Mouse (Mus musculus) right cerebral cortex, postnatal 4 days (tissue): ENCODE data around the gene Ptprcap.
"Not testable (repeated sequence)": the region's sequence is repeated elsewhere in the genome, so short reads cannot be mapped to it uniquely, and the experiment has no call there.

Experiments used
- DNase-seq: peaks from one replicate; pipeline ENCODE4 v3.0.0-alpha.2; 2022

Ptprcap gene

DNA sequence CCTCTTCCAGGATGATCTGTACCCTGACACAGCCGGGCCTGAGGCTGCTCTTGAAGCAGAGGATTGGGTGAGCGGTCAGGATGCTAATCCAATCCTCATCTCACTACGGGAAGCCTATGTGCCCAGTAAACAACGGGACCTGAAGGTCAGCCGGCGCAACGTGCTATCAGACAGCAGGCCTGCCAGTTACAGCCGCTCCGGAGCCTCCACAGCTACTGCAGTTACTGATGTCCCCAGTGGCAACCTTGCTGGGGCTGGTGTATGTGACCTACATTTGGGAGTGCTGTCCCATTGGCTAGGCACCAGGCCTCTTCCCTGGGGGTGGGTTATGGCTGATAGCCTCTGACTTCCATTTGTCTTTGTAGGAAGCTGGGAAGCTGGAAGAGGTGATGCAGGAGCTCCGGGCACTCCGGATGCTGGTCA lies at the start of gene Ptprcap:
Gene Ptprcap, plus strand, starts transcription at position 373 of the 423 bp plus-strand sequence.
- DNase-seq, result no peak

DNA sequence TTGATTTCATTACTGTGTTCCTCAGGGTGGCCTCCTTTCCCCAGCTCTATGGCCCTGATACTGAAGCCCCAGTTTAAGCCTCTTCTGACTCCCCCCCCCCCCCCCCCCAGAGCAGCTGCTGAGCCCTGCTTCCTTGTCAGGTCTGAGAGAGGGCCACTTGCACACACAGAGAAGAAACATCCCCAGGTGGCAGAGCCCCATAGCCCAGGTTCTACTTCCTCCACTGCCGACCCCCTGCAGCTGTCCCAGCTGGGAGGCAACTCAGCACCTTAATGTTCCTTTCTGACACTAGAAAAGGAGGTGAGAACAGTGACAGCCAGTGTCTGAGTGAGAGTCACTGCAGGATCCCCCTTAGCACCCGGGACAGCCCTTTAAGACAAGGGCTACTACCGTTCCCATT lies 49.6 kb upstream of the Ptprcap start:
- no peak for DNase-seq

DNA sequence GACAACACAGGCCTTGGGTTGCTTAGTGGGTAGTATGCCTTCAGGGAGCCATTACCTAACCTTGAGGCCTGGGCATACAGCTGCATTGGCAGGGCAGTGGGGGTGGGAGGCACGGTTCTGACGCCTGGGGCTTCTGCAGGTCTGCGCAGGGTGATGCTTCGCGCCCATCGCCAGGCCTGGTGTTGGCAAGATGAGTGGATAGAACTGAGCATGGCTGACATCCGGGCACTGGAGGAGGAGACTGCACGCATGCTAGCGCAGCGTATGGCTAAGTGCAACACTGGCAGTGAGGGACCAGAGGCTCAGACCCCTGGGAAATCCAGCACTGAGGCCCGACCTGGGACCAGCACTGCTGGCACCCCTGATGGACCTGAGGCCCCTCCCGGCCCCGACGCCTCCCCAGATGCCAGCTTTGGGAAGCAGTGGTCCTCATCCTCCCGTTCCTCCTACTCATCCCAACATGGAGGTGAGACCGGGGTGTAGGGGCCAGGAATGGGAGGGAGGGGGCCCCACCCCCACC lies 48.7 kb upstream of the Ptprcap start:
- no peak for DNase-seq

DNA sequence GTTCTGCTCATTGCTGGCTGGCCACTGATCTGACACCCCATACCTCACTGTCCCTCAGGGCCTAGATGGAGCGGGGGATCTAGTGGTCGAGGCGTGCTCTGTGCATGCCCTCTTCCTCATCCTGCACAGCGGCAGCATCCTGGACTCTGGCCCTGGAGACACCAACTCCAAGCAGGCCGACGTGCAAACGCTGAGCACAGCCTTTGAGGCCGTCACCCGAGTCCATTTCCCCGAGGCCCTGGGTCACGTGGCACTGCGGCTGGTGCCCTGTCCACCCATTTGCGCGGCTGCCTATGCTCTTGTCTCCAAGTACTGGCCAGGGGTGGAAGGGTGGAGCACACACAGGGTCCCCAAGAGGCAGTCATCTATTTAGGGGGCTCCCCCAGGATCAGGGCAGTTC lies 46.8 kb upstream of the Ptprcap start:
- no peak for DNase-seq

DNA sequence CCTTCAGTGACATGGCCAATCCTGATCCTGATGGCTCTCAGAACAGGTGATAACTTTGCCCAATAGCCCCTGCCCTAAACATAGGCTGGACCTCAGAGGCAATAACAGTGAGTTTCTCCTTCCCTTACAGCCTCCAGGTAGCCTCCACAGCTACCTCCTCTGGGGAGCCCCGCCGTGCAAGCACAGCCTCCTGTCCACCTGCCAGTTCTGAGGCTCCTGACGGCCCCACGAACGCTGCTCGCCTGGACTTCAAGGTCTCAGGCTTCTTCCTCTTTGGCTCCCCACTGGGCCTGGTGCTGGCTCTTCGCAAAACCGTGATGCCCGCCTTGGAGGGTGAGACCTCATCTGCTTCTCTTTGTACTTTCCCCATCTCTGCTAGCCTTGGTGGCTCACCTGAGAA lies 44.9 kb upstream of the Ptprcap start:
- no peak for DNase-seq

DNA sequence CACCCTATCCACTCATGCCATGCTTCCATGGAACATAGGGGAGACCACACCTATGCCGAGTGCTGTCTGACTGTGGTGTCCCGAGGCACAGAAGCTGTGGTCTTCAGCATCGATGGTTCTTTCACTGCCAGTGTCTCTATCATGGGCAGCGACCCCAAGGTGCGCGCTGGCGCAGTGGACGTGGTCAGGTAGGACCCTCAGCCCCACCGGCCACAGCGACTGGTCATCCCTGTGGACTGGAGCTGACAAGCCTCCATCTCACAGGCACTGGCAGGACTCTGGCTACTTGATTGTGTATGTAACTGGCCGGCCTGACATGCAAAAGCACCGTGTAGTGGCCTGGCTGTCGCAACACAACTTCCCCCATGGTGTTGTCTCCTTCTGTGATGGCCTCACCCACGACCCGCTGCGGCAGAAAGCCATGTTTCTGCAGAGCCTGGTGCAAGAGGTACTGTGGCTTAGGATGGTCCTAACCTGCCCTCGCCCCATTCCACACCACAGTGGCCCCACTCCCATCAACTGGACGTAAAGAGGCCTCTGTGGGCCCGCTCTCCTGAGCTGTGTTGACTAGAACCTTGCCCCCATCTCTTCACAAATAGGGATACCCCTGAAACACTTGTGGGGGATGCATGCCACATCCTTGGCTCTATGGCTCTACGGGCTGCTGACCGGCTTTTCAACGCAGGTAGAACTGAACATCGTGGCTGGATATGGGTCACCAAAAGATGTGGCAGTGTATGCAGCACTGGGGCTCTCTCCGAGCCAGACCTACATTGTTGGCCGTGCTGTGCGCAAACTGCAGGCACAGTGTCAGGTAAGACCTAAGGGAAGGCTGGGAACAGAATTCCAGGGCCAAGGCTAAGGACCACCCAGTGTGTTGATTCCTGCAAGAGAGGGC lies 41.1 kb upstream of the Ptprcap start:
- no peak for DNase-seq

DNA sequence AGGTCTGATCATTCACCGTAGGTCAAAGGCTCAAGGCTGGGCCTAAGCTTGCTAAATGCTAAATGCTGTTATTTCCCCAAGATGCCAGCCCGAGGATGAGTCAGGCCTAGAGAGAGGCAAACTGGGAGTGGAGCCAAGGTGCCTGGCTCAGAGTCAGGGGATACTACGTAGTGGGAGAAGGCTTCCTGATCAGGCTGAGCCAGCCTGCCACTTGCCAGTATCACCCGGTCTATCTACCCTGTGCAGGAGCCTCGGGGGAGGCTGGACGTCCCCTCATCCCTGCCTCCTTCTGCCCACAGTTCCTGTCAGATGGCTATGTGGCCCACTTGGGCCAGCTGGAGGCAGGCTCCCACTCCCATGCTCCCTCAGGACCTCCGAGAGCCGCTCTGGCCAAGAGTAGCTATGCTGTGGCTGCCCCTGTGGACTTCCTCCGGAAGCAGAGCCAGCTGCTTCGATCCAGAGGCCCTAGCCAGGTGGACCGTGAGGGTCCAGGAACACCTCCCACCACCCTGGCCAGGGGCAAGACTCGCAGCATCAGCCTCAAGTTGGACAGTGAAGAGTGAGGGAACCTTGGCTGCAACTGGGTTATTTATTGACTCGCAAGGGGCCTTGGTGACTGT lies 40.1 kb upstream of the Ptprcap start:
- DNase-seq, result peak; percentile 65

DNA sequence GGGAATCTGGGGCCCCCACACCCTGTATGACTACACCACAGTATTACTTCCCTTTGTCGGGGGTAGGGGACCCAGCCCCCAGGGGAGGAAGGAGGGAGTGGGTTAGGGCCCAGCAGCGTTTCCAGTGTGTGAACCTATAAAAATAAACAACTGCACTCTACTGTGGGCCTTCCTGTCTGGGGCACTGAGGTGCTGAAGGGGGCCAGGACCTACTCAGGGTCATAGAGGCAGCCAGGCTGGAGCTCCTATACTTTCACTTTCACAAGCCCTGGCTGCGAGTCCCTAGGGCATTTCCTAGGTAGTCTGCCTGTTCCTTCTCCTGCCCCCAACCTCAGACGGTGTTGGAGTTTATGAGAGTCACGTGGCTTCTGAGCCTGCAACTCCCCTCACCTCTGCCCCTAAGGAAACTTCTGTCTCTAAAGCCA lies 39.6 kb upstream of the Ptprcap start:
- no peak for DNase-seq

DNA sequence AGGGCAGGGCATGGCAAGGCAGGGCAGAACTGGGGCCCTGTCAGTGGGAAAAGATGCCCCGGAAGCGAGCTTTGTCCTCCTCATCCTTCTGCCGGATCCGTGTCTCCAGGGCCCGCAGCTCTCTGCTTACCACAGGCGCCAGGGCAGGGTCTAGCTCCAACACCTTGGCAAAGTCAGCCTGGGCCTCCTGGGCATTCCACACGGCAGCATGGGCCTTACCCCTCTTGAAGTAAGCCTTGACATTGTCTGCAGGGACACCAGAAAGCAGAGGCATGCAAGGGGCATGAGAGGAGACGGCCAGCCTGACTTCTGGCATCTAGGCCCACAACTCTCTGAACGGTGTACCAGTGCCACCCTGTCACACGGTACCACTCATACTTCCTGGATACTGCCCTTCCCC lies 38.9 kb upstream of the Ptprcap start:
- no peak for DNase-seq

DNA sequence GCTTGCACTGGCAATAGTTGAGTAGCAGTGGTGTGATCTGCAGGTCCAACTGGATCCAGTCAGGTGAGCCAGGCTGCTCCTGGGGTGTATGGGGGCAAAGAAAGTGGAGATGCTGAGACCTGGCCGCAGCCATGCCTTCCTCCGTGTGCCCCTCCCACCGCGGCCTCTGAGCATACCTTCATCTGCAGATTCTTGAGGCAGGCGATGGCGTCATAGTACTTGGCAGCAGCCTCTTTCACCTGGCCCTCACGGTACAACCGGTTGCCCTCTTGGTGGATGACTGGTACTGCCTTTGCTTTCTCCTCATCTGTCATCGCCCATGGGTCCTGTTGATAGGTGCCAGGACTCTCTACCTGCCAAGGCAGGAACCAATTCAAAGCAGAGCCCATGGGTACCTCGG lies 38.3 kb upstream of the Ptprcap start:
- DNase-seq, result no peak

DNA sequence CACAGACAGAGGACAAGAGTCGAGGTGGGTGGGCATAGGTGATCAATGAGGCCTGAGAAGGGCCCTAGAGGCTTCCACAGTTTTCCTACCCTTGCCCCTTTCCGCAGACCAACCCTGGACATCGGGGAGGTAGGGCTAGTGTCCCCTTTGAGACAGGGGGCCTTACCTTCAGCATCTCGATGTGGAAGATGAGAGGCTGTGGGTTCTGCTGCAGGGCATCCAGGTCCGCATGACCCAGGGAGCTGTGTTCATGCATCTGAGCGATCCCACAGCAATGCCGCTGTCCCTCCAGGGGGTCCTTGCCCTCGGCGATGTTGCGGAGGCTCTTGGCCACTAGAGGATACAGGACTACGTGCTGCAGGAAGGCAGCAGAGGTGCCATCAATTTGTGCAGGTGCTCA lies 37.6 kb upstream of the Ptprcap start:
- DNase-seq, result no peak

DNA sequence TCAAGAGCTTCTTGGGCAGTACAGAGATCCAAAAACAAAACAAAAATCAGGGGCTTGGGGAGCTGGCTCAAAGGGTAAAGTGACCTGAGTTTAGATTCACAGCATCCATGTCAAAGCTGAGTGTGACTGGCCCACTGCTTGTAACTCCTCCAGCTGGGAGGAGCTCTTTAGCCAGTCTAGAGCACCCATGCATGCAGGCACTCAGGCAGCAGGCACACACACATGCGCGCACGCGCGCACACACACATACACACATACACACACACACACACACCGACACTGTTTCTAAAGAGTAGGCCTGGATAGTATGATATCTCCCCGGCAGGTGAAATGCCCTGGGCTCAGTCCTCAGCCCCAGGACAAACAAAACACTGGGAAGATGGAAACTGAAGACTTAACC lies 36.4 kb upstream of the Ptprcap start:
- no peak for DNase-seq

DNA sequence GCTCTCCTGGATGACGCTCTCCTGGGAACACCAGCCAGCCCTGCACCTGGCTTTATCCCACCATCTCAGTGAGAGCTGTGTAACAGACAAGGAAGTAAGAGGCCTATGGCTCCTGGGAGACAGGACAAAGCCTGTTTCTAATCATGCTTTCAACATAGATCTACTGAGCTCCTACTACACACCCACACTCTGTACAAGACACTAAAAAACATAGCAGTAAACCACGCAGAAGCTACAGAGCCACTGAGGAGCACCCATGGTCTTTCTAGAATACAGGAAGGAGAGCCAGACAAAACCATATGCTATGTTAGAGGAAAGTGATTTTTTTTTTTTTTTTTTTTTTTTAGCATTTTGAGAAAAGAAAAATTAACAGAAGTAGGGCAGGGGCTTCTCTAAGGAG lies 35.1 kb upstream of the Ptprcap start:
- DNase-seq, result no peak

DNA sequence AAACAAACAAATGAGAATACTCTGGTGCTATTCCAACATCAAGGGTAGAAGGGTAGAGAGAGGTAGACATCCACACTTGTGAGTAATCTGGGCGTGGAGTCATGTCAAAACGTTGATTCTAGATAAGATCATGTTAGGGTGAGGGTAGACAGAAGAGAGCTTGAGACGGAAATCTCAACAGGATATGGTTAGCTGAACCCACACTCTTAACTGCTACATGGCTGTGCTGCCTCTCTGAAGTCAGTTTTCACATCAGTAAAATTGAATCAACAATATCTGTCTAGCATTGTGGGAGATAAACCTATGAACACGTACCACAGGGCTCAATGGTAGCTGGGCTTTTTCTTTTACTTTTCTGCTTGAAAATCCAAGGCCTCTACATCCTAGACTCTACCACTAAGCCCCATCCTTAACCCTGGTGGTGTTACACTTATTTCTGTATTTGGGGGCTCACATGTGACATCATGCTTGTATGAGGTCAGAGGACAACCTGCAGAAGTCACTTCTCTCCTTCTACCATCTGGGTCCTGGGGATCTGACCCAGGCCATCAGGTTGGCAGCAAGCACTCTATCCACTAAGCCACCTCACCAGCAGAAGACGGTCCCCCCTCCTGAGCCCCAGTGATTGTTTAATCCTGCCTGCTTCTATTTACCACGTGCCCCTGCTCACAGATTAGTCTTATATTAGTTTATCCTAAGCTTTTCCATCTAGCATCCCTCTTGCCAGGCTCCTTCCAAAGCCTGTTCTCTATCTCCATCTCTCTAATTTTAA lies 33.5 kb upstream of the Ptprcap start:
- DNase-seq, result no peak

DNA sequence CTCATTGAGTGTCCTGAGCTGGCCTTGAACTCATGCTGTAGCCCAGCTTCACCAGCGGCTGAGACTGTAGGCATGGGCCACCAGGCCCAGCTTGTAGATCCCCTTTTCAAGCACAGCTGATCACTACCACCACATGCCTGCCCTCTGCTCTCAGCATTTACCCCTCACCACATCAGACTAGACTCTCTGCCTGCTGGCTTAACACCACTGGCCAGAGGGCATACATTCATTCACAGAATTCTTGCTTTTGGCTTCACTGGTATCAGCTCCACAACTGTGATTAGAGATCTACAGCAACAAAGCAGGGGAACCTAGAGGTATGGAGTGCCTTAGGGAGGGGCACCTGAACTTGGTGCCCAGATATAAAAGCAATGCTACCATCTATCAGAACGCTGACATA lies 32.9 kb upstream of the Ptprcap start:
- DNase-seq, result no peak

DNA sequence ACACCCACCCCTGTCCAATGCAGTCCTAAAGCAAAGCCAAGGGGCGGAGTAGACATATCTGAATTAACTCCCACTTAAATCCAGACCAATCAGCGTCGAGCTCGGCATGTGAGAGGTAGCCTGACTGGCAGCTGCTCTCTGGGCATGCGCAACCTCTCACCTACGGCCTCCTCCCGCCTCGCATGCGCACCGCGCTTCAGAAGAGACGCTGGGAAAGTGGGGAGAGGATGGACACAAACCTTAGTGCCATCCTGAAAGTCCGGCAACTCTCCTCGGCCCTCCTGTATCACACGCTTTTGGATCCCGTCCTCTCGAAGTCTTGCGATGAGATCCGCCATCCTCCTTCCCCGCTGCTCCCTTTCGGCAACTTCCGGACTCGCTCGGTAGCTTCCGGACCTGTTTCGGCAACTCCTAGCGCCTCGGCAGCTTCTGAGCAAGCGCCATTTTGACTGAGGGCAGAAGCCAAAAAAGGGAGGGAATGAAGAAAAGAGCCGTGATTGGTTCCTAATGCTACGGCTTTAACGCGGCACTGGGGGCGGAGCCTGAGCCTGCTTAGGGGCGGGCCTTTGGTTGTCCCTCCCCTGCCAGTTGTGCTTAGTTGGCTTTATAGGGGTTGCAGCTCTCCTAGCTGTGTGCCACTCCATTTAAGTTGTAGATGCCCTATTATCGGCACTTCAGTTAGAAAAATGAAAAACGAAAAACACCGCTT lies 32.2 kb upstream of the Ptprcap start:
- peak; percentile 97 for DNase-seq

DNA sequence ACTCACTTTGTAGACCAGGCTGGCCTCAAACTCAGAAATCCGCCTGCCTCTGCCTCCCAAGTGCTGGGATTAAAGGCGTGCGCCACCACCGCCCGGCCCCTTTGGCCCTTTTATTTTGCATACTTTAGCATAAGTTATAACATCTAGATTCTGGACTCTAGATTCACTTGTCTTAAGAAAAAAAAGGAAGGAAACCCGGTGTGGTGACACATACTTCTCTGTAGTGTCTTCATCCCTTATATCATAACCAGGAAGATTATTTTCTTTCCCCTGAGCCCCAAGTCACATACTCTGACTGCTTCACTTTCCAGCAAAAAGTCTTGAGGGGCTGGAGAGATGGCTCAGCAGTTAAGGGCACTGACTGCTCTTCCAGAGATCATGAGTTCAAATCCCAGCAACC lies 31.5 kb upstream of the Ptprcap start:
- not testable (repeated sequence) for DNase-seq

DNA sequence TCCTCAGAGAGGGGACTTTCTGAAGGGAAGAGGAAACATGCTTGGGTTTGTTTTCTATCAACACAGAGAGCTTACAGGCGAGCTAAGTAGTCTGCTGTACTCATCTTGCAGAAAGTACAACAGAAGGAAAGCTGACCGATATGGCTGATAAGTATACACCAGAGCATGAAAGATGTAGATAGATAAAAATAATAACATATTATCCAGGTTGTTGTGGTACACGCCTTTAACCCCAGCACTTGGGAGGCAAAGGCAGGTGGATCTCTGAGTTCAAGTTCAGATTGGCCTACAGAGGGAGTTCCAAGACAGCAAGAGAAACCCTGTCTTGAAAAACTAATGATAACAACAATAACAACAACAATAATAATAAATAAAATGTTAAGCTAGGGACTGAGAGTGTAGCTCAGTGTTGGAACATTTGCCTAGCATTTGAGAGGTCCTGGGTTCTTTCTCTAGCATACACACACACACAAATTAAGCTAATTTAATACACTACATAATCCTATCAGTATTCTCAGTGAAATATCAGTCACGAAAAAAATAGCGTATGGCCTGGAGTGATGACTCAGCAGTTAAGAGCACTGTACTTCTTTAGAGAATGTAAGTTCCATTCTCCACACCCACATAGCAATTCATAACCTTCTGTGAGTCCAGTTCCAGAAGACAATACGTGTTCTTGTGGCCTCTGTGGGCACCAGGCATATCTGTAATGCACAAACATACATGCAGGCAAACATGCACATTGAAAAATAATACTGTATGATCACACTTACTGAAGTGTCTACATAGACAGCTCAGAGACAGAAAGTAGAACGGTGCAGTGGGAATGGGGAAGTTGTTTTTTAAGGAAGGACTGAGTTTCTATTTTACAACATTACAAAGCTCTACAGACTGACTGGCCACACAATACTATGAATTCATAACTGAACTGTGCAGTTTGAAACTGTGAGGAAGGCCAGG lies 30.7 kb upstream of the Ptprcap start:
- no peak for DNase-seq

DNA sequence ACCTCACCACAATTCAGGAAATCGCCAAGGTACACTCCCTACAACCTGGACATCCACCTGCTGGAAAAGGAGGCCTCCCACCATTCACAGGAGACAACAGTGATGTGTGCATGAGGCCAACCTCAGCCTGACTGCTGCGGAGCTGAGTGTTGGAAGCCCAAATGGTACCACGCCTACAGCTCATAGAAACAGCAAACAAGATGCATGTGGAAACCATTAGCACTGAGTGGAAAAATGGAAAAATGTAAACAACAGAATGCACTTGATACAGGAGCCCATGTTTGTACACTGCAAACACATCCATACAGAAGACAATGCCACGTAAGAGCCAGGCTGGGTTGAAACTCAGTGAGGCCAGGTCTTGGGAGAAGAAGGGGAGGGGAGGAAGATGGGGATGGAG lies 29.0 kb upstream of the Ptprcap start:
- no peak for DNase-seq

DNA sequence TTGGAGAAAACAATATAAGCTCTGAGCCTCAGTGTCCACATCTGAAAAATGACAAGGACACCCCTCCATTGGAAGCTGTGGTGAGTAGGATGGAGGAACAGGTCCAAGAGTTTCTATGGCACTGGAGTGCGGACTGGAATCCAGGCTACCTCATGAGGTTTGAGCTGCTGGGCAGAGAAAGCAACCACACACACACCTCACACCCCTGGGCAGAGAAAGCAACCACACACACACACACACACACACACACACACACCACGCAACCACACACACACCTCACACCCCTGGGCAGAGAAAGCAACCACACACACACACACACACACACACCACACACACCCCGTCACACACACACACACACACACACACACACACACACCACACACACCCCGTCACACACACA lies 28.1 kb upstream of the Ptprcap start:
- peak; percentile 30 for DNase-seq
